Mouse (Mus musculus) lung, adult 2 months (tissue): Measurements from ENCODE around the gene Ikzf1.

Experiments used
- CTCF ChIP-seq: fragments of 200-500 bp; IDR thresholded peaks from 2 replicates; pipeline ENCODE4 v1.5.1; 2011; ENCODE audit warnings: mild to moderate bottlenecking, low read length, control low read depth; ENCODE audit not compliant: insufficient read depth
- POLR2A ChIP-seq: fragments of 200-500 bp; IDR thresholded peaks from 2 replicates; pipeline ENCODE4 v1.6.1; 2011; ENCODE audit warnings: low read depth, mild to moderate bottlenecking, control low read depth, low read length, borderline replicate concordance; ENCODE audit errors: extremely low read depth

DNA sequence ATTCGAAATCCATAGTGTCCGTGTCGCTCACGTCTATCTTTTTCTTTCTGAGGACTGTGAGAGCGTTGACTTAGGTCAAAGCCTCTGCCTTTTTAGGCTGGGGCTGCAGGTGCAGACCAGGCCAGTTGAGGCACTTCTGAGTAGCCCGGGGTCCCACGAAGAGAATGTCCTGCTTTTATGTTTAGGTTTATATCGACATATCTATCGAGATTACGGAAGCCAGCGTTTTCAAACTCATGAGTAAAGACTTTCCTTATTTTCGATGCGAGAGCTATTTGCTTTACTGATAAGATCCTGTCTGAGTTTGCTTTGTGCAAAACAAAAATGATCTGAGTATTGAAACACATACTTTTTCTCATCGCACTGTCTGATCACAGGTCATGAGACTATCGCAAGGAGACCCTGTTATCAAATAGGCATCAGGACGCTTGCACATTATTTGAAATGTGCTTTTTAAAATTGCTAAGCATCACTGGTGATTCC lies 1.8 kb downstream of the Ikzf1 start:
- TF ChIP-seq CTCF (no peak), POLR2A (no peak)
